Mouse (Mus musculus): ENCODE data around the gene Ncoa4.

DNA sequence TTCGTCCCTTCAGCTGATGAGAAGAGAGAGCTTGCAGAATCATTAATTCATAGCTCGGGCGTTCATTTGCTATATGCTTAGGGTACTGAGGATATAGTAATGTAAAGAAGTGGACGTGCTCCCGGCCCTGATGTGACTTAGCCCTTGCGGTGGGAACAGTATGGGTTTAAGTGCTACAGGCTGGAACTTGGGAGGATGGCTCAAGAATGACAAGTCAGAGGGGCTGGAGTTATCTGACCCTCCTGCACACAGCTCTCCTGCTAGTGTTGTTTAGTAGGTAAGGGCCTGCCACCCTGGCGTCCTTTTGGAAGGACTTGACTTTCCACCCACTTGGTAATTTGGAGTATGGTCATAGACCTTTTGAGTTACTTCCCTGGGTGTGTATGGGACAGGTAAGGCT is 898 bp downstream of the Ncoa4 start:
- TF ChIP-seq CTCF (IDR thresholded peaks at IDR 0.05; ENCODE audit: borderline replicate concordance, control insufficient read depth, extremely low read depth, insufficient read depth, low read length, poor library complexity) (no peak), POLR2A (IDR thresholded peaks at IDR 0.05; ENCODE audit: control insufficient read depth, extremely low read depth, insufficient read depth, low read length, poor library complexity) (no peak)

Measured in thymus, adult 2 months (tissue).